Mouse (Mus musculus): ENCODE data around the gene Tnpo3. TPM values are rescaled to one million over a fixed set of nuclear protein-coding genes. Genes with fewer than 3 reads are reported as not detected.
"Not testable (repeated sequence)": the region's sequence is repeated elsewhere in the genome, so short reads cannot be mapped to it uniquely, and the experiment has no call there.

Tnpo3 gene
- polyA plus RNA-seq, 1 experiment: 76.8 TPM

DNA sequence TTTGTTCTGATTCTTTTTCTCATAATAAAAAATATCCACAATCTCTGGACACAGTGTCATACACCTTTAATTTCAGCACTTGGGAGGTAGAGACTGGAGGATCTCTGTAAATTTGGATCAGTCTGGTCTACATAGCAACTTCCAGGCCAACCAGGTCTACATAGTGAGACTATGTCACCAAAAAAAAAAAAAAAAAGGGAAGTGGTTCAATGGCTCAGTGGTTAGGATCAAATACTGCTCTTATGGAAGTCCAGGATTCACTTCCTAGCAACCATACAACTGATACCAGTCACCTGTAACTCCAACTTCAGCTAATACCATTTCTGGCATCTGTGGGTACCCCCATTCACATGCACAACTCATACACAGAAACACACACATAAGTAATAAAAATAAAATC is 9.5 kb downstream of the Tnpo3 start:
- DNase-seq (ENCODE audit: low read depth): no peak
- TF ChIP-seq POLR2A (IDR thresholded peaks at IDR 0.05; ENCODE audit: borderline replicate concordance, extremely low read depth, insufficient read depth, insufficient read length, poor library complexity, severe bottlenecking): no peak
- no peak for TF ChIP-seq CTCF (IDR thresholded peaks at IDR 0.05; ENCODE audit: borderline replicate concordance, extremely low read depth, insufficient read depth, insufficient read length)

DNA sequence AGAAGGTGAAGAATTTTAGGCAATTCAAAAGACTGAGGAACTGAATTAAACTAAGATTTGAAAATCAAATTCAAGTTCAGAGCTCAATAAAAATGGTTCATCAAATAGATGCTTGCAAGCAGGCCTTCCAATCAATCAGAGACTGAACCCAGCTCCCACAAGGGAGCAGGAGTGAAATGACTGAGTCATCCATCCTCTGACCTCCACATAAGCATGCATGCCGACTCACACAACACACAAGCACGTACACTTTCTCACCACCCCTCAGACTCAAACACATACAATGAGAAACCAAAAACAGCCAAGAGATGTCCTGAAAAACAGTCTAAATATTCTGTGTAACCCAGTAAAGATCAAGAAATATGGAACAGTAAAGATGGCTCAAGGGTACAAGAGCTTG is 14.0 kb downstream of the Tnpo3 start:
- TF ChIP-seq CTCF (IDR thresholded peaks at IDR 0.05; ENCODE audit: borderline replicate concordance, extremely low read depth, insufficient read depth, insufficient read length): no peak
- TF ChIP-seq POLR2A (IDR thresholded peaks at IDR 0.05; ENCODE audit: borderline replicate concordance, extremely low read depth, insufficient read depth, insufficient read length, poor library complexity, severe bottlenecking): no peak
- DNase-seq (ENCODE audit: low read depth): no peak

GRCm38 (mm10) chr6:29581202-29581601 is 28.5 kb downstream of the Tnpo3 start:
- DNase-seq (ENCODE audit: low read depth): no peak
- no peak for TF ChIP-seq POLR2A (IDR thresholded peaks at IDR 0.05; ENCODE audit: borderline replicate concordance, extremely low read depth, insufficient read depth, insufficient read length, poor library complexity, severe bottlenecking)
- no peak for TF ChIP-seq CTCF (IDR thresholded peaks at IDR 0.05; ENCODE audit: borderline replicate concordance, extremely low read depth, insufficient read depth, insufficient read length)

DNA sequence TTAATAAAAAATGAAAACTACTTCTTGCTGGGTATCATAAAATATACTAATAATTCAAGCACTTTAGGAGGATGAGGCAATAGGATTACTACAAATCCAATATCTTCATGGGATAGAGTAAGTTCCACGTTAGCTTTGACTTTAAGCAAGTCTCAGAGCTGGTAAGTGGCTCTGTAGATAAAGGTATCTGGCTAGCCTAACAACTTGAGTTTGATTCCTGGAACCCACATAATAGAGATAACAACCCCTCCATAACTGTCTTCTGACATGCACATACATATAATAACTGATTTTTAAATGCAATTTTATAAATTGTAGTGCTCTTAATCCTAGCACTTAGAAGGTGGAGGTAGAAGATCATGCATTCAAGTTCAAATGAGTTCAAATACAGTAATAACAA is 28.9 kb downstream of the Tnpo3 start:
- TF ChIP-seq CTCF (IDR thresholded peaks at IDR 0.05; ENCODE audit: borderline replicate concordance, extremely low read depth, insufficient read depth, insufficient read length) (no peak), POLR2A (IDR thresholded peaks at IDR 0.05; ENCODE audit: borderline replicate concordance, extremely low read depth, insufficient read depth, insufficient read length, poor library complexity, severe bottlenecking) (no peak)

DNA sequence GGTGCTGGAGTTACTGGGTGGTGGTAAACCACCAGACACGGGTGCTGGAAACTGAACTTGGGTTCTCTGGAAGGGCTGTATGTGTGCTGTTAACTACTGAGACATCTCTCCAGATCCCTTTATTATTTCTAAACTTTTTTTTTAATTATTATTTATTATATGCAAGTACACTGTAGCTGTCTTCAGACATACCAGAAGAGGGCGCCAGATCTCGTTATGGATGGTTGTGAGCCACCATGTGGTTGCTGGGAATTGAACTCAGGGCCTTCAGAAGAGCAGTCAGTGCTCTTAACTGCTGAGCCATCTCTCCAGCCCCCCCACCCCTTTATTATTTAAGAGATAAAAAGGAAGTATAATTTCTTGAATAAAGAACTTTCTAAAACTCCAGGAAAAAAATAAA is 33.3 kb downstream of the Tnpo3 start:
- DNase-seq (ENCODE audit: low read depth): not testable (repeated sequence)

More for the DNA sequence above, 28.9 kb downstream of the Tnpo3 start:
- no peak for DNase-seq (ENCODE audit: low read depth)

- TF ChIP-seq CTCF (IDR thresholded peaks at IDR 0.05; ENCODE audit: borderline replicate concordance, extremely low read depth, insufficient read depth, insufficient read length) (no peak), POLR2A (IDR thresholded peaks at IDR 0.05; ENCODE audit: borderline replicate concordance, extremely low read depth, insufficient read depth, insufficient read length, poor library complexity, severe bottlenecking) (no peak)
Observed at GRCm38 (mm10) chr6:29557112-29557511, 52.6 kb downstream of the Tnpo3 start.

DNA sequence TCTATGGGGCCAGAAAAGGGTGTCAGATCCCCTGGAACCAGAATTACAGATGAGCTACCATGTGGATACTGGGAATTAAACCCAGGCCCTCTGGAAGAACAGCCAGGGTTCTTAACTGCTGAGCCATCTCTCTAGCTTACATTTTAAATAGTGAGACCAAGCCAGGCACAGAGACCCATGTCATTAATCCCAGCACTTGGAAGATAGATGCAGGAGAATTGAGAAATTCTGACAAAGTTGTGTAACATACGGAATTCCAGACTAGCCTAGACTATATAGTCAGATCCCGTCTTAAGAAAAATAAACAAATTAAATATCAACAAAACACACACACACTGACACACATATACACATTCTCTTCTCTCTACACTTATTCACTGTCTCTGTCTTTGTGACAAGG is 57.2 kb downstream of the Tnpo3 start:
- DNase-seq (ENCODE audit: low read depth): no peak
- TF ChIP-seq POLR2A (IDR thresholded peaks at IDR 0.05; ENCODE audit: borderline replicate concordance, extremely low read depth, insufficient read depth, insufficient read length, poor library complexity, severe bottlenecking) (no peak), CTCF (IDR thresholded peaks at IDR 0.05; ENCODE audit: borderline replicate concordance, extremely low read depth, insufficient read depth, insufficient read length) (no peak)

More at GRCm38 (mm10) chr6:29557112-29557511, 52.6 kb downstream of the Tnpo3 start:
- no peak for DNase-seq (ENCODE audit: low read depth)

DNA sequence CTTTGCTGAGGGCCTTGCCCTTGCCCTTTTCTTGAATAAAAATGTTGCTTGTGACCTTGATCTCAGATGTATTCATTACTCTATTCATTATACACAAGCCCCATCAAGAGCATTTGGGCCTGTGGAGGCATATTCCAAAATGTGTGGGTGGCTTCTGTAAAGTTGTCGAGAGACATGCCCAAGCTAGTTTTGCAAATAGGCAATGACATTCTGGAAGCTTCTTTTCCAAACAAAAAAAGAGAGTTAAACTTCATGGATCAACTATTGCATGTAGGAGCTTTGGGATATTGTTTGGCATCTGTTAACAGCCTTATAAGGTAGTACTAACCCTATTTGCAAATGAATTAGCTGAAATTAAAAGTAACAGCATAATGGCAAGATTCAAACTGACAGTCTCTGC is 61.6 kb downstream of the Tnpo3 start:
- TF ChIP-seq POLR2A (IDR thresholded peaks at IDR 0.05; ENCODE audit: borderline replicate concordance, extremely low read depth, insufficient read depth, insufficient read length, poor library complexity, severe bottlenecking) (no peak), CTCF (IDR thresholded peaks at IDR 0.05; ENCODE audit: borderline replicate concordance, extremely low read depth, insufficient read depth, insufficient read length) (no peak)
- DNase-seq (ENCODE audit: low read depth): no peak

- DNase-seq (ENCODE audit: low read depth): no peak
- TF ChIP-seq CTCF (IDR thresholded peaks at IDR 0.05; ENCODE audit: borderline replicate concordance, extremely low read depth, insufficient read depth, insufficient read length): no peak
- no peak for TF ChIP-seq POLR2A (IDR thresholded peaks at IDR 0.05; ENCODE audit: borderline replicate concordance, extremely low read depth, insufficient read depth, insufficient read length, poor library complexity, severe bottlenecking)
Observed at GRCm38 (mm10) chr6:29547582-29547981, 62.1 kb downstream of the Tnpo3 start.

GRCm38 (mm10) chr6:29545611-29546010 is 64.1 kb downstream of the Tnpo3 start:
- DNase-seq (ENCODE audit: low read depth): no peak

DNA sequence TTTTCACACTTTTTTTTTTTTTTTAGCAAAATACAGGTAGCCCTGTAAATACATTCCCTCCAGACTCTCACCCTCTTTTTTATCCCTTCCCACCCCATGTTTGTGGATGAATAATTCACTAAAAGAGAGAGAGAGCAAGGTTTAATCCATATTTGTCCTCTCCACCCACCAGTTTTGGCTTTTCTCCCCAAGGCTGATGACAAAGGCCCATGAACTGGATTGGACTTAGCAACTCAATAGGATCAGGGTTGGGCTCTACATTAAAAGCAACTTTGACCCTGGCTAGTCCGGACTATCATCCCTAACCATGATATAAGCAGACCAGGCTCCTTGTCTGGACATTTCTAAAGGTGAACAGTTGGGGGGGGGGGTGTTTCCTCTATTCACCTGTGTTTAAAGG is 68.7 kb downstream of the Tnpo3 start:
- TF ChIP-seq CTCF (IDR thresholded peaks at IDR 0.05; ENCODE audit: borderline replicate concordance, extremely low read depth, insufficient read depth, insufficient read length) (no peak), POLR2A (IDR thresholded peaks at IDR 0.05; ENCODE audit: borderline replicate concordance, extremely low read depth, insufficient read depth, insufficient read length, poor library complexity, severe bottlenecking) (no peak)
- no peak for DNase-seq (ENCODE audit: low read depth)

More at GRCm38 (mm10) chr6:29545611-29546010, 64.1 kb downstream of the Tnpo3 start:
- no peak for TF ChIP-seq POLR2A (IDR thresholded peaks at IDR 0.05; ENCODE audit: borderline replicate concordance, extremely low read depth, insufficient read depth, insufficient read length, poor library complexity, severe bottlenecking)
- TF ChIP-seq CTCF (IDR thresholded peaks at IDR 0.05; ENCODE audit: borderline replicate concordance, extremely low read depth, insufficient read depth, insufficient read length): no peak

DNA sequence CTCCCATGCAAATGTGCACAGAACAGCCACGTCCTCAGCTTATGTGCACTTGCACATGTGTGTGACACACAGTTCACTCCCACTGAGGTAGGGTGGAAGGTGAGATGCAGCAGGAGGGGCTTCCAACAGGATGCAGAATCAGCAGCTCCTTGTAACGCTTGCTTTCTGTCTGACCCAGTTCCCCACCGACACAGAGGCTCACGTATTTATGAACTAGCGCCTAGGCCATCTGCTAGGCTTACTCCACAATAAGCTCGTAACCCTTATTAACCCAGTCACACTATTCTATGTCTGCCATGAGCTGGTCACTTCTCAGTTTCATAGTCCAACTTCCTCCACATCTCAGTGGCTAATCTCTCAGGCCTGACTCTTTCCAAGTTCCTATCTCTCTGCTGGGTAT is 69.5 kb downstream of the Tnpo3 start:
- peak; percentile 13 for DNase-seq (ENCODE audit: low read depth)
- TF ChIP-seq POLR2A (IDR thresholded peaks at IDR 0.05; ENCODE audit: borderline replicate concordance, extremely low read depth, insufficient read depth, insufficient read length, poor library complexity, severe bottlenecking) (no peak), CTCF (IDR thresholded peaks at IDR 0.05; ENCODE audit: borderline replicate concordance, extremely low read depth, insufficient read depth, insufficient read length) (no peak)

GRCm38 (mm10) chr6:29539502-29539901 is 70.2 kb downstream of the Tnpo3 start:
- DNase-seq (ENCODE audit: low read depth): no peak
- no peak for TF ChIP-seq CTCF (IDR thresholded peaks at IDR 0.05; ENCODE audit: borderline replicate concordance, extremely low read depth, insufficient read depth, insufficient read length)
- TF ChIP-seq POLR2A (IDR thresholded peaks at IDR 0.05; ENCODE audit: borderline replicate concordance, extremely low read depth, insufficient read depth, insufficient read length, poor library complexity, severe bottlenecking): no peak

Measured in brain, embryonic 14.5 days (tissue).